Mouse (Mus musculus) left cerebral cortex, adult 2 months (tissue): ENCODE measurements at regions not wholly inside any gene's neighbourhood (a gene's known extent, or its start where the extent isn't known, plus 50 kb on each side); places are given as distances from the start of the nearest gene placed in this dataset.

Source experiments
- DNase-seq, 2 experiments: peaks; one replicate each; pipeline ENCODE4 v3.0.0; 2021 to 2022; ENCODE audit warnings: low spot score in 2 of 2, mixed read lengths in 1 of 2; ENCODE audit errors: extremely low spot score in 1 of 2
- H3K27ac ChIP-seq: fragments of 200-600 bp; 2 replicates; pipeline ENCODE4 v1.8.1; 2022
- H3K4me3 ChIP-seq: fragments of 200-600 bp; 2 replicates; pipeline ENCODE4 v1.8.1; 2022
- CTCF ChIP-seq: fragments of 200-600 bp; IDR thresholded peaks from 2 replicates; pipeline ENCODE4 v1.8.1; 2022; ENCODE audit warnings: antibody characterized with exemption, mild to moderate bottlenecking, moderate library complexity
- intact Hi-C: fragments of 180-260 bp; cut with DNase I; formaldehyde crosslinking; loops from one replicate; pipeline ENCODE4 v1.15.1; 2025

DNA sequence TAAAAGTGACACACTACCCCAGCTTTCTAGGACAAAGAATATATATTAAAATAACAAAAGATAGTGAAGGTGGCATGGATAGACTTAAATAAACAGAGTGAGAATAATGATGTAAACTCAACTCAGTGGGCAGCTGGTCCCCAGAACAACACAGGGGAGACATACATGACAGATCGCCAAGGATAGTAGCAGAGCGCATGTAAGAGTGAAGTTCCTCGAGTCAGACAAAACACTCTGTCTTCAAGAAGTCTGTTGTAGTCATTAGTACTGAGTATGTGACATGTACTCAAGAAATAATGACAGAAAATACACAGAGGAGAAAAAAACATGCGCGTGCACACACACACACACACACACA lies 74.8 kb upstream of the Stxbp5l start:
- Histone ChIP-seq H3K27ac (no peak overlapping the region), H3K4me3 (no peak overlapping the region)
- no peak for TF ChIP-seq CTCF
- intact Hi-C loops: no loop called here
- no peak for DNase-seq

DNA sequence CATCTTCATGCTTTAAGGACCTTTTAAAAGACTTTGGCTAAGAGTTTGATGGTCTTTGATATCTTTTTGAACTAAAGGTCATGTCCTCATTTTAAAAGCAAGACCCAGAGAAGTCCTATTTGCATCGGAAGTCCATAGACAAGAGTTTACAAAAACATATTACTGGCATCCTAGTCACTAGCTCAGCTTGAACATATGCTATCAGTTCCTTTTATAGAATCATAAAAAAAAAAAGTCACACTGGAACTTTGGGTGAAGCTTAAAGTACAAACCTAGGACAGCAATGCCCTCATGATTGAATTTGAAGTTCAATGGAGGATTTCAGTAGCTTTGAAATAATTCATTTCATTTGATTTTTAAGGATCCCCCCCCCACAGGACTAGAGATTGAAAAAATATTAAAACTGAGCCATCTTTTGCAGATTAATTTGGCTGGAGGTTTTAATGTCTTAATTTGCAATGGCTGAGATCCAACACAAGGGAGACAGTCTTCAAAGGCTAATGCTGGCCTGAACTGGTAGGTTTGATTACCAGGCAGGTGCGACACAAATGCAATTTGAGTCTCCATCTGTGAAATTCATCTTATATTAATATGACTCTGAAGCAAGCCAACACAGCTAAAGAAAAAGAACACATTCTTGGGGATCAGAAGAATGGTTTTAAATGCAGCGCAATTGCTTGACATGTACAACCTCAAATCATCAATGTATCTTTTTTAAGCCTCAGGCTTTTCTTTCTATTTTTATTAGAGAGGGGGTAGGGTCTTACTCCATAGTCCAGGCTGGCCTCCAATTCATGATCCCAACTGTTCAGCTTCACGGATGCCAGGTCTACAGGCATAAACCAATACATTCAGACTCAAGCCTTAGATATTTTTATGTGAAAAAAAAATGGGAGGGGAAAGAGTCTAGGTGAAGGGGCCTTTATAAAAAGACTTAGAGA lies 74.1 kb upstream of the Stxbp5l start:
- H3K4me3 ChIP-seq: no peak overlapping the region
- intact Hi-C loops: no loop called here
- H3K27ac ChIP-seq: no peak overlapping the region
- no peak for DNase-seq
- no peak for TF ChIP-seq CTCF

DNA sequence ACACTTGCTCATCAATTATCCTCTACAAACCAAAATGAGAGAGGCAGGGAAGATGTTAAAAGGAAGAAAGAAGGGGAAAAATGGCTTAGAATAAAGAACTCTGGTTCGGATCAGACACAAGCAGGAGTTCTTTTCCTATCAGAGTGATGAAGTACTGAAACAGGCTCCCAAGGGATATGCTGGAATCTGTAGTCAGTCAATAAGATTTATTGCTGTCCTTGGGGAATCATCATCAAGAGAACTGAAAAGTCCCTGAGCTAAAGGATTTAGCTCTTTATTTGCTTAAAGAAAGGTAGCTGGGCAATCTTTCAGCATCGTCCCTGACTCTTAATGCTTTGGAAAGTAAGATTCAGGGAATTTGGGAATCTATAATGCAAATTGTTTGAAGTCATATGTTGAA lies 71.2 kb upstream of the Stxbp5l start:
- no peak for DNase-seq
- H3K4me3 ChIP-seq: no peak overlapping the region
- no peak for TF ChIP-seq CTCF
- H3K27ac ChIP-seq: no peak overlapping the region
- intact Hi-C loops: no loop called here

DNA sequence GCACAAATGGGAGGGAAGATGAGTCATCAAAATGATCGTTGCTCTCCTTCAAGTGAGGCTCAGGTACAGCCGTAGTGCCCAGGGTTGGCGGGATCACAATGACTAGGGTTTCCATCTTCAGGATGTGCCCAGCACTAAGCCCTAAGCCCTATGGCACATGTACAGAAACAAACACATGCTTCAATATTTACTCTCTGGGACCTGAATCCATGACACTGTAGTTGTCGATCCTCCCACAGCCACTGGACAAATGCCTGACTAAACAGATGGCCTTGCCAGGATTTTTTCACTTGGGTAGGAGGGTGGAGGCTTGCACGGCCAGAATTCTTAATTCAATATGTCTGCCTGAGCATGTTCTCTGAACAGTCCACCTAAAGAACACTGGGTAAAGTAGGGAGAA lies 65.1 kb upstream of the Stxbp5l start:
- no peak overlapping the region for H3K27ac ChIP-seq
- intact Hi-C loops: no loop called here
- TF ChIP-seq CTCF: no peak
- no peak overlapping the region for H3K4me3 ChIP-seq
- no peak for DNase-seq

DNA sequence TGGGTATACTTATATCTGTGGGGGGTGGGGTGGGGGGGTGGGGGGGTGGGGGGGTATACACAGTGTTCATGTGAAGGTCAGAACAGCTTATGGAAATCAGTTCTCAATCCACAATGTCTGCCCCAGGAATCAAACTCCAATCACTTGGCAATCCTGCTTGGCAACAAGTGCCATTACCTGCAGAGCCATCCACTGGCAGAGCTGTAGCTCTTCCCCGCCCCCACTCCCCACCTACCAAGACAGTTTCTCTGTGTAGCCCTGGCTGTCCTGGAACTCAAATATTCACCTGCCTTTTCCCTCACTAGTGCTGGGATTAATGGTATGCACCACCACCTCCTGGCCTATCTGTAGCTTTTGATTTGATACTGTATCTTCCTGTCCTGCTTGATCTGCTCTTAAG lies 61.0 kb upstream of the Stxbp5l start:
- DNase-seq: no peak
- no peak overlapping the region for H3K4me3 ChIP-seq
- intact Hi-C loops: no loop called here
- no peak for TF ChIP-seq CTCF
- no peak overlapping the region for H3K27ac ChIP-seq

DNA sequence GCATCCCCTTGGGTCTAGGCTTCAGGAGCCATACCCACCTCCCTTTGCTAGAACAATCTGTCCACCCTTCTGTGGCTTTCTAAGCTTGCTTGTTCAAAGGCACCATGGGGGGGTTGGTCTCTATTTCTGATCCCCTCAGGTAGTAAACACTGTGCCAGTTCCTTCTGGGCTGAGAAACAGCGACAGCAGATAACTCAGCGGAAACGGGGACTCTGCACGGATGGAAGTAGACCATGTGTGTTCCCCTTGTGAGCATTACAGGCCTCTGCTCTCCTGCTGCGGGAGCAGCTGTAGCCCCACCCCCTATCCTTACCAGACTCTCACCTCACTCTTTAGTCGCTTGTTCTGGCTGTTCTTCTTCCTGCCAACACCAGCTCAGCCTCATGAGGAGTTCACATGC lies 58.2 kb upstream of the Stxbp5l start:
- no peak for TF ChIP-seq CTCF
- intact Hi-C loops: no loop called here
- Histone ChIP-seq H3K27ac (no peak overlapping the region), H3K4me3 (no peak overlapping the region)
- no peak for DNase-seq

DNA sequence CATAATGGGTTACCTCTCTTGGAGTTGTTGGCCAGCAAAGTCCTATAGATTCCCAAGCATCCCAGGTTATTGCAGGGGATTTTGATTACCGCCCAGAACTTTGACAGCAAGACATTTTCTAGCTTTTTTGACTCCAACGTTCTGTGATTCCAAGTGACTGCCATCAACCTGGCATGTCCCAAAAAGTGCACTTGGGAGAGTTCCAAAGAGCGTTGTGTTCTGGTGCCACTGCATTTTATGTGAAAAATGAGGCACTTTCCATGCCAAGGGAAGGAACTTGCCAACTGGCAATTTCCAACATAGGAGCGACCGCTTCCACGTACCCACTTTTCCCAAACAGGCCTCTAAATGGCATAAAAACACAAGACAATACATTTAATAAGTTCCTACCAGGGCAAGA lies 57.7 kb upstream of the Stxbp5l start:
- DNase-seq: no peak
- no peak overlapping the region for H3K4me3 ChIP-seq
- no peak overlapping the region for H3K27ac ChIP-seq
- TF ChIP-seq CTCF: no peak
- intact Hi-C loops: no loop called here

DNA sequence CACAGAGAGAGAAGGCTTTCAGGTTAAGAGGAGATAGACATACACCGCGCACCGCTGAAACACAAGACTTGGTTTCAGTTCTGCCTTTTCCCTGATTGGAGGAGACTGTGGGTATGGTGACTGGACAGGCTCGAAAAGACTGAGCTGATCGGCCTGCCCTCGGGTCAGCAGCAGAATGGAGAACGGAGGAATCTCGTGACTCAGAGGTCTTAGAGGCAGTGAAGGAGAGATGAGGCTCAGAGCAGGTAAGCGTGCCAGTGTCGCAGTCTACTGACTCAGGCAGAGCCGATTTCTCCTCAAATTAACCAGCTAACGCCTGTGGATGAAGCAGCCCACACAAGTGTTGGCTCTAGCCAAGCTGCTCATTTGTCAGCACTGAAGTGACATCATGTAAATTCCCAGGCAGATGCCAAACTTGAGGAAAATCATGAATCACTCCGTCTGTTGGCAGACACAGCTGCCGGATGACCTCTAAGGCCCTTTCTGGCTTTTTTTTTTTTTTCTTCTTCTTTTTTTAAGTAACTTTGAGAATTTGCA lies 55.9 kb upstream of the Stxbp5l start:
- intact Hi-C loops: no loop called here
- DNase-seq: peak in 1 of 2 experiments; percentile 45
- TF ChIP-seq CTCF: no peak
- Histone ChIP-seq H3K27ac (peak overlapping the region; percentile 58; the same call in 1 of the 2 replicates), H3K4me3 (no peak overlapping the region; the same call in 1 of the 2 replicates)
